Mouse (Mus musculus) hindbrain, embryonic 16.5 days (tissue): ENCODE results near the gene Dsn1. TPM values are rescaled to one million over a fixed set of nuclear protein-coding genes. Genes with fewer than 3 reads are reported as not detected.

Experiments used
- polyA plus RNA-seq: library from polyadenylated mRNA; unstranded; fragments of >200 nt; fragmentation: Nextera tagmentation; extraction: Ambion mirVana; gene quantifications from 2 replicates; pipeline ENCODE4 v1.2.1, GENCODE M21; 2015

The Dsn1 gene
- polyA plus RNA-seq, 1 experiment from 2014 or later, result 10.5 TPM

Other genes starting within 250 kb of the Dsn1 start
- 46.9 and 52.0 TPM in 2 replicates for gene Myl9, start 231.7 kb downstream of the Dsn1 start, polyA plus RNA-seq
- 16.0 and 20.4 TPM in 2 replicates for gene Tgif2, start 167.1 kb downstream of the Dsn1 start, polyA plus RNA-seq
- gene 4930518I15Rik, start 149.2 kb downstream of the Dsn1 start, polyA plus RNA-seq, result 6.9 and 8.1 TPM in 2 replicates
- gene Rab5if, start 144.0 kb downstream of the Dsn1 start, polyA plus RNA-seq, result 138 and 151 TPM in 2 replicates
- gene Sla2, start 120.0 kb downstream of the Dsn1 start, polyA plus RNA-seq, result 0.21 and 0.25 TPM in 2 replicates
- gene Ndrg3, start 15.1 kb downstream of the Dsn1 start, polyA plus RNA-seq, result 168 and 181 TPM in 2 replicates
- gene Soga1, start 72.1 kb upstream of the Dsn1 start, polyA plus RNA-seq, result 4.4 and 4.6 TPM in 2 replicates
- not detected in 2 replicates for gene Tldc2, start 79.9 kb upstream of the Dsn1 start, polyA plus RNA-seq
- gene Samhd1, start 128.1 kb upstream of the Dsn1 start, polyA plus RNA-seq, result 9.5 and 11.1 TPM in 2 replicates
- 4.7 and 5.9 TPM in 2 replicates for gene Rbl1, start 197.4 kb upstream of the Dsn1 start, polyA plus RNA-seq